Mouse (Mus musculus) liver, adult 2 months (tissue): ENCODE measurements around the gene Ankib1. TPM values are rescaled to one million over a fixed set of nuclear protein-coding genes. Genes with fewer than 3 reads are reported as not detected.

Experiments used
- DNase-seq: peaks from one replicate; pipeline ENCODE4 v3.0.0-alpha.2; 2011; ENCODE audit warnings: low read depth, low spot score; ENCODE audit errors: extremely low read depth
- H3K27ac ChIP-seq: fragments of 200-500 bp; replicated peaks from 2 replicates; pipeline ENCODE4 v1.5.1; 2012; ENCODE audit warnings: low read depth, mild to moderate bottlenecking, control low read depth, inconsistent platforms, low read length; ENCODE audit not compliant: insufficient read depth
- H3K27me3 ChIP-seq: fragments of 200-500 bp; 2 replicates; pipeline ENCODE4 v1.6.1; 2012; ENCODE audit warnings: mild to moderate bottlenecking, moderate library complexity, low read length, inconsistent platforms; ENCODE audit not compliant: control insufficient read depth, insufficient read depth
- H3K36me3 ChIP-seq: fragments of 200-500 bp; 2 replicates; pipeline ENCODE4 v1.6.1; 2012; ENCODE audit warnings: low read length, inconsistent platforms; ENCODE audit not compliant: control insufficient read depth, insufficient read depth
- H3K4me1 ChIP-seq: fragments of 200-500 bp; 2 replicates; pipeline ENCODE4 v1.6.1; 2011; ENCODE audit warnings: low read length; ENCODE audit not compliant: control insufficient read depth, insufficient read depth
- H3K4me3 ChIP-seq: fragments of 200-500 bp; 2 replicates; pipeline ENCODE4 v1.5.1; 2011; ENCODE audit warnings: low read depth, mild to moderate bottlenecking, control low read depth, low read length, moderate library complexity; ENCODE audit not compliant: insufficient read depth
- H3K79me2 ChIP-seq: fragments of 200-500 bp; 2 replicates; pipeline ENCODE4 v1.6.1; 2012; ENCODE audit warnings: inconsistent platforms, mild to moderate bottlenecking, low read length, moderate library complexity; ENCODE audit not compliant: control insufficient read depth, insufficient read depth
- H3K9ac ChIP-seq: fragments of 200-500 bp; 2 replicates; pipeline ENCODE4 v1.6.1; 2012; ENCODE audit warnings: low read depth, mild to moderate bottlenecking, control low read depth, inconsistent platforms, low read length
- CTCF ChIP-seq: fragments of 200-500 bp; IDR thresholded peaks from 2 replicates; pipeline ENCODE4 v1.5.1; 2011; ENCODE audit warnings: low read depth, low read length, control low read depth
- POLR2A ChIP-seq: fragments of 200-500 bp; IDR thresholded peaks from 2 replicates; pipeline ENCODE4 v1.6.1; 2011; ENCODE audit warnings: low read length, control low read depth; ENCODE audit not compliant: insufficient read depth; ENCODE audit errors: extremely low read depth
- WGBS: fragments of 180-500 bp; shearing (Covaris S2); methylation state at CpG from one replicate; pipeline ENCODE4 v1.1.7; 2018; 5-methylcytosine and 5-hydroxymethylcytosine counted together
- polyA plus RNA-seq: library from polyadenylated mRNA; depleted of rRNA; stranded (reverse); fragments of >200 nt; gene quantifications from 2 replicates; pipeline ENCODE4 v1.2.3, GENCODE M21; 2012; rRNA removed
- total RNA-seq: library from RNA; depleted of rRNA; stranded (reverse); fragments of >200 nt; gene quantifications from 2 replicates; pipeline ENCODE4 v1.2.3, GENCODE M21; 2014; rRNA removed

The Ankib1 gene
- total and polyA plus RNA-seq, 2 experiments: 4.4 to 15.9 TPM

DNA sequence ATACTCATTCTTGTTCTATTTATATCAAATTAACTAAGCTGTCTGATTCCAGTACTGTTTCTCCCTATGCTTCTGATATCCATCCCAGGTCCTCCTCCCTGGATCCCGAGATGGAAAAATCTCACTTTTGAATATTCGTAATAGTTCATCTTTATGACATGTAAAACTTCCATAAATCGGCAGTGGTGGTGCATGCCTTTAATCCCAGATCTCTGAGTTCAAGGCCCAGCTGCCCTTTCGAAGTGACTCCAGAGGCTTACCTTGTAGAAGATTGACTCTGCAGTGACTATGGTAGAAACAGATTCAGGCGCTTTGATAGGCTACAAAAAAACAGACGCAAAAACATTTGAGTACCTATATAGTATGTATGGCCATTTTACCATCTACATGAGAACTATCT lies 158.1 kb downstream of the Ankib1 start:
- WGBS: 91% methylated on average over 6 of the region's 6 CpGs
- TF ChIP-seq CTCF (no peak), POLR2A (no peak)
- peaks cover 28% of the 10 kb centered on the region for H3K36me3 ChIP-seq

More for the DNA sequence above, 158.1 kb downstream of the Ankib1 start:
- no peak overlapping the region for H3K4me3 ChIP-seq
- no peaks in the 10 kb centered on the region; the same call in 1 of the 2 replicates for H3K79me2 ChIP-seq
- H3K9ac ChIP-seq: no peak overlapping the region
- DNase-seq: no peak
- no peaks in the 10 kb centered on the region for H3K27me3 ChIP-seq
- H3K4me1 ChIP-seq: peaks cover 4% of the 10 kb centered on the region
- H3K27ac ChIP-seq: no peak overlapping the region

Other genes with a start within 250 kb of the Ankib1 start
- 1.8 TPM in 2 replicates for gene 1700109H08Rik, start 231.4 kb downstream of the Ankib1 start, total RNA-seq
- gene 1700109H08Rik, start 231.4 kb downstream of the Ankib1 start, polyA plus RNA-seq: 0.35 and 0.93 TPM in 2 replicates
- 20.5 and 21.6 TPM in 2 replicates for gene Pex1, start 206.9 kb downstream of the Ankib1 start, total RNA-seq
- 8.8 and 9.0 TPM in 2 replicates for gene Pex1, start 206.9 kb downstream of the Ankib1 start, polyA plus RNA-seq
- gene Rbm48, start 206.3 kb downstream of the Ankib1 start, total RNA-seq: 6.5 and 7.9 TPM in 2 replicates
- 2.2 and 2.9 TPM in 2 replicates for gene Rbm48, start 206.3 kb downstream of the Ankib1 start, polyA plus RNA-seq
- not detected in 2 replicates for gene Tmbim7, start 151.7 kb downstream of the Ankib1 start, total RNA-seq
- gene Tmbim7, start 151.7 kb downstream of the Ankib1 start, polyA plus RNA-seq: not detected in 2 replicates
- 59.3 and 63.5 TPM in 2 replicates for gene Gatad1, start 145.7 kb downstream of the Ankib1 start, total RNA-seq
- 33.5 and 41.0 TPM in 2 replicates for gene Gatad1, start 145.7 kb downstream of the Ankib1 start, polyA plus RNA-seq
- 15.0 and 16.0 TPM in 2 replicates for gene Krit1, start 259 bp upstream of the Ankib1 start, total RNA-seq
- 3.1 and 4.3 TPM in 2 replicates for gene Krit1, start 259 bp upstream of the Ankib1 start, polyA plus RNA-seq
- not detected in 2 replicates for gene Lrrd1, start 42.2 kb upstream of the Ankib1 start, total RNA-seq
- 0.02 and 0.20 TPM in 2 replicates for gene Lrrd1, start 42.2 kb upstream of the Ankib1 start, polyA plus RNA-seq
- 2.3 and 4.9 TPM in 2 replicates for gene Mterf1a, start 91.0 kb upstream of the Ankib1 start, total RNA-seq
- gene Mterf1a, start 91.0 kb upstream of the Ankib1 start, polyA plus RNA-seq: 0.51 and 0.57 TPM in 2 replicates
- 37.7 and 45.9 TPM in 2 replicates for gene Akap9, start 125.1 kb upstream of the Ankib1 start, total RNA-seq
- gene Akap9, start 125.1 kb upstream of the Ankib1 start, polyA plus RNA-seq: 3.0 and 4.7 TPM in 2 replicates